ENCODE assay signal across 14 mouse cellular contexts in genomic region chr16:86252630-86253029, GRCm38 (mm10).
A peak's percentile ranks its signal among the peaks of the same experiment; 100 is the strongest.
DNase-seq lines count a peak whose midpoint lies in the region; ATAC-seq and TF ChIP-seq lines count a peak whose summit lies in the region.
"Had no signal": no experiment of that assay in that cellular context is flagged by ENCODE, and none has a peak within 500 bp of the region (broad histone marks: within the 10 kb centered on the region; RNA-seq: fewer than 3 reads in every experiment).

No protein-coding gene starts in this region.

- H3K4me2 ChIP-seq in lung, embryonic 14.5 days = no peak overlapping the region
- H3K4me2 ChIP-seq in heart, embryonic 14.5 days (ENCODE audit: low read length) = no peak overlapping the region
- H3K4me2 ChIP-seq in hindbrain, embryonic 11.5 days (replicated peaks; ENCODE audit: low read depth, low read length) = no peak overlapping the region
- H3K4me2 ChIP-seq: liver, embryonic 13.5 days had no signal

- H3K4me1 ChIP-seq in lung, embryonic 14.5 days (ENCODE audit: insufficient read depth) = no peaks in the 10 kb centered on the region
- H3K4me1 ChIP-seq in lung, adult 2 months (ENCODE audit: control insufficient read depth, insufficient read depth, low read length) = no peaks in the 10 kb centered on the region
- no peaks in the 10 kb centered on the region for H3K4me1 ChIP-seq in heart, embryonic 14.5 days (ENCODE audit: control insufficient read depth in 2 of 2, insufficient read depth in 2 of 2, low read length in 2 of 2)
- no peaks in the 10 kb centered on the region for H3K4me1 ChIP-seq in hindbrain, embryonic 11.5 days (replicated peaks; ENCODE audit: control insufficient read depth, insufficient read depth, low read length)
- H3K4me1 ChIP-seq: liver, embryonic 13.5 days had no signal

- TF ChIP-seq CTCF in lung, embryonic 14.5 days (IDR thresholded peaks at IDR 0.05; ENCODE audit: low read depth) = no peak
- TF ChIP-seq CTCF in lung, adult 2 months (IDR thresholded peaks at IDR 0.05; ENCODE audit: insufficient read depth, low read length) = no peak

- no peaks in the 10 kb centered on the region for H3K36me3 ChIP-seq in lung, embryonic 14.5 days (ENCODE audit: insufficient read depth)
- H3K36me3 ChIP-seq in heart, embryonic 14.5 days (ENCODE audit: control insufficient read depth, insufficient read depth, low read length) = no peaks in the 10 kb centered on the region
- no peaks in the 10 kb centered on the region for H3K36me3 ChIP-seq in hindbrain, embryonic 11.5 days (ENCODE audit: control insufficient read depth, insufficient read depth, low read length)
- H3K36me3 ChIP-seq: liver, embryonic 13.5 days had no signal

- TF ChIP-seq POLR2A in lung, adult 2 months (IDR thresholded peaks at IDR 0.05; ENCODE audit: borderline replicate concordance, extremely low read depth, low read depth, low read length) = no peak

- H3K27ac ChIP-seq in lung, embryonic 14.5 days (ENCODE audit: low read depth) = no peak overlapping the region
- no peak overlapping the region for H3K27ac ChIP-seq in heart, embryonic 14.5 days (replicated peaks in 1 of 2; ENCODE audit: control insufficient read depth in 1 of 2, insufficient read depth in 1 of 2, low read depth in 2 of 2, low read length in 2 of 2)
- H3K27ac ChIP-seq in hindbrain, embryonic 11.5 days (ENCODE audit: low read depth, low read length) = no peak overlapping the region
- H3K27ac ChIP-seq: hindbrain, postnatal 0 days; liver, embryonic 13.5 days had no signal

- no peak overlapping the region for H3K9ac ChIP-seq in lung, embryonic 14.5 days
- no peak overlapping the region for H3K9ac ChIP-seq in heart, embryonic 14.5 days (ENCODE audit: low read length)
- H3K9ac ChIP-seq in hindbrain, embryonic 11.5 days (ENCODE audit: low read depth, low read length) = no peak overlapping the region
- H3K9ac ChIP-seq: liver, embryonic 13.5 days had no signal

- no peaks in the 10 kb centered on the region for H3K27me3 ChIP-seq in lung, embryonic 14.5 days (ENCODE audit: insufficient read depth, low read length)
- no peaks in the 10 kb centered on the region for H3K27me3 ChIP-seq in heart, embryonic 14.5 days (ENCODE audit: control insufficient read depth, insufficient read depth, low read length)
- H3K27me3 ChIP-seq in hindbrain, embryonic 11.5 days (ENCODE audit: control insufficient read depth, insufficient read depth, low read length) = no peaks in the 10 kb centered on the region
- H3K27me3 ChIP-seq: liver, embryonic 13.5 days had no signal

- peak; percentile 70; the same call in 1 of the 2 replicates for ATAC-seq in lung, embryonic 14.5 days (ENCODE audit: insufficient read depth)
- ATAC-seq in heart, embryonic 14.5 days (ENCODE audit: insufficient number of reproducible peaks, insufficient read depth, low FRiP score, low read depth) = peak; percentile 80
- ATAC-seq in hindbrain, embryonic 11.5 days (ENCODE audit: low FRiP score) = no peak
- ATAC-seq: forebrain, embryonic 16.5 days; hindbrain, postnatal 0 days had no signal

- DNase-seq in embryo, embryonic 11 days = peak; percentile 6
- no peak for DNase-seq in embryo, embryonic 9.5 days (ENCODE audit: extremely low spot score)
- DNase-seq in lung, embryonic 14.5 days = no peak
- DNase-seq in lung, adult 2 months = no peak
- peak; percentile 2 for DNase-seq in mesoderm, embryonic 11.5 days (ENCODE audit: low read depth, low spot score)
- no peak for DNase-seq in hindbrain, embryonic 11.5 days (ENCODE audit: low spot score)
- DNase-seq in urinary bladder, postnatal 36 days (ENCODE audit: low spot score in 2 of 2) = no peak
- DNase-seq: gastrocnemius, postnatal 36 days; liver, embryonic 13.5 days; right cerebral cortex, adult 18-20 months; thymus, postnatal 36 days had no signal

- H3K9me3 ChIP-seq in lung, embryonic 14.5 days (ENCODE audit: low read depth, low read length) = no peaks in the 10 kb centered on the region
- H3K9me3 ChIP-seq in heart, embryonic 14.5 days (ENCODE audit: control insufficient read depth, low read length) = no peaks in the 10 kb centered on the region
- no peaks in the 10 kb centered on the region for H3K9me3 ChIP-seq in hindbrain, embryonic 11.5 days (ENCODE audit: control insufficient read depth, low read length)
- H3K9me3 ChIP-seq: liver, embryonic 13.5 days had no signal

- no peak overlapping the region for H3K4me3 ChIP-seq in lung, embryonic 14.5 days (ENCODE audit: low read depth, low read length)
- no peak overlapping the region for H3K4me3 ChIP-seq in lung, adult 2 months (replicated peaks; ENCODE audit: extremely low read depth, low read depth, low read length)
- H3K4me3 ChIP-seq in heart, embryonic 14.5 days (ENCODE audit: control insufficient read depth in 1 of 2, insufficient read depth in 1 of 2, low read depth in 1 of 2, low read length in 2 of 2) = no peak overlapping the region
- H3K4me3 ChIP-seq in hindbrain, embryonic 11.5 days (ENCODE audit: low read depth, low read length) = no peak overlapping the region
- H3K4me3 ChIP-seq: liver, embryonic 13.5 days had no signal

Comparison
In these comparisons a context has a peak if more than half of its experiments do, and no peak if none do; other contexts are left out.
1. DNase-seq: peak in embryo, embryonic 11 days (single experiment) and mesoderm, embryonic 11.5 days (single experiment); none in embryo, embryonic 9.5 days (single experiment), lung, embryonic 14.5 days (single experiment), lung, adult 2 months (single experiment), hindbrain, embryonic 11.5 days (single experiment) and urinary bladder, postnatal 36 days (0 of 2).